Comparison of ENCODE assay signal across 23 mouse cellular contexts in genomic region chr2:179277887-179278282, GRCm38 (mm10).
A peak's percentile ranks its signal among the peaks of the same experiment; 100 is the strongest.
DNase-seq lines count a peak whose midpoint lies in the region; ATAC-seq lines count a peak whose summit lies in the region.
"Had no signal": no experiment of that assay in that cellular context is flagged by ENCODE, and none has a peak within 500 bp of the region (broad histone marks: within the 10 kb centered on the region; RNA-seq: fewer than 3 reads in every experiment).

No protein-coding gene starts in this region.

- 0 out of 2 replicates have a peak, but pooled peaks have one; percentile 42 for ATAC-seq in lung, embryonic 15.5 days (ENCODE audit: borderline replicate concordance, extremely low read depth, low FRiP score, low TSS enrichment)
- no peak for ATAC-seq in megakaryocyte, adult 5-6 weeks (ENCODE audit: poor library complexity, severe bottlenecking)
- ATAC-seq: CD4-positive, CD25-positive, alpha-beta regulatory T cell, adult 4 months; forebrain, embryonic 14.5 days; hindbrain, embryonic 16.5 days had no signal

- H3K9me3 ChIP-seq in lung, embryonic 15.5 days = no peaks in the 10 kb centered on the region
- H3K9me3 ChIP-seq: embryonic facial prominence, embryonic 15.5 days; forebrain, embryonic 10.5 days; heart, embryonic 10.5 days; hindbrain, embryonic 12.5 days had no signal

- no peak overlapping the region for H3K9ac ChIP-seq in lung, embryonic 15.5 days
- H3K9ac ChIP-seq: embryonic facial prominence, embryonic 15.5 days; hindbrain, embryonic 12.5 days had no signal

- H3K27ac ChIP-seq in lung, embryonic 15.5 days = no peak overlapping the region
- H3K27ac ChIP-seq: embryonic facial prominence, embryonic 15.5 days; forebrain, embryonic 10.5 days; heart, embryonic 10.5 days; hindbrain, embryonic 12.5 days had no signal

- WGBS in lung, embryonic 15.5 days = 59% methylated on average over 4 of the region's 4 CpGs

- no peaks in the 10 kb centered on the region for H3K27me3 ChIP-seq in lung, embryonic 15.5 days
- H3K27me3 ChIP-seq: embryonic facial prominence, embryonic 15.5 days had no signal

- no peak overlapping the region for H3K4me3 ChIP-seq in lung, embryonic 15.5 days
- H3K4me3 ChIP-seq: embryonic facial prominence, embryonic 15.5 days; erythroblast, embryonic 14.5 days; forebrain, embryonic 10.5 days; heart, embryonic 10.5 days; hindbrain, embryonic 12.5 days had no signal

- intact Hi-C loops in heart, postnatal 36 days (cut with DNase I) = no loop called here

- DNase-seq in cerebellum, postnatal 10 days = peak; percentile 67
- no peak for DNase-seq in cerebellum, adult 9-11 months
- DNase-seq in heart, postnatal 4 days = peak; percentile 10
- no peak for DNase-seq in heart, postnatal 36 days
- peak; percentile 24 for DNase-seq in lung, postnatal 25 days (ENCODE audit: low spot score)
- DNase-seq in adrenal gland, postnatal 36 days = no peak
- DNase-seq: adrenal gland, adult 8-10 months; B cell, adult 2 months; cerebellum, adult 11-12 months; cerebellum, adult 9-10 months; gastrocnemius, postnatal 14 days; heart, postnatal 14 days had no signal

- H3K4me1 ChIP-seq in lung, embryonic 15.5 days = no peaks in the 10 kb centered on the region
- H3K4me1 ChIP-seq: embryonic facial prominence, embryonic 15.5 days; forebrain, embryonic 10.5 days; heart, embryonic 10.5 days; hindbrain, embryonic 12.5 days had no signal

- H3K4me2 ChIP-seq in lung, embryonic 15.5 days = no peak overlapping the region
- H3K4me2 ChIP-seq: embryonic facial prominence, embryonic 15.5 days; hindbrain, embryonic 12.5 days had no signal

- H3K36me3 ChIP-seq in lung, embryonic 15.5 days = no peaks in the 10 kb centered on the region
- H3K36me3 ChIP-seq: embryonic facial prominence, embryonic 15.5 days; forebrain, embryonic 10.5 days; G1E; heart, embryonic 10.5 days; hindbrain, embryonic 12.5 days had no signal

Comparison
In these comparisons a context has a peak if more than half of its experiments do, and no peak if none do; other contexts are left out.
1. DNase-seq: peak in cerebellum, postnatal 10 days (2 of 2), heart, postnatal 4 days (single experiment) and lung, postnatal 25 days (single experiment); none in cerebellum, adult 9-11 months (single experiment), heart, postnatal 36 days (0 of 2) and adrenal gland, postnatal 36 days (0 of 2).